Mouse (Mus musculus) adrenal gland, postnatal 10 days (tissue): ENCODE results near the gene Mfap1a. TPM values are rescaled to one million over a fixed set of nuclear protein-coding genes. Genes with fewer than 3 reads are reported as not detected.

Experiments
- microRNA-seq: library from miRNA; unstranded; fragments of <30 nt; microRNA quantifications from one replicate; pipeline ENCODE4 v1.2.0, GENCODE M21; 2021
- total RNA-seq, 2 experiments: library from RNA; stranded (reverse); gene quantifications; 2 replicates each; pipeline ENCODE4 v1.2.3; 2021

Mfap1a gene
- total RNA-seq, 2 experiments from 2014 or later: 24.5 to 25.7 TPM

Small RNA genes within 50 kb of the gene (microRNA-seq; reads per million reads assigned to microRNA genes)
- not detected for gene Gm22953

Other genes with a start within 250 kb of the Mfap1a start
- 10 to 100 TPM; 46.0 to 68.0 TPM for gene Trp53bp1, start 235.3 kb downstream of the Mfap1a start, total RNA-seq
- gene Map1a, start 217.1 kb downstream of the Mfap1a start, total RNA-seq: 10 to 100 TPM in 1 of 2 experiments, 1 to 10 TPM in 1; 8.5 to 13.1 TPM
- 10 to 100 TPM; 40.0 to 51.3 TPM for gene Ppip5k1, start 151.3 kb downstream of the Mfap1a start, total RNA-seq
- 10 to 100 TPM in 1 of 2 experiments, 1 to 10 TPM in 1; 9.0 to 10.9 TPM for gene Ckmt1, start 149.0 kb downstream of the Mfap1a start, total RNA-seq
- not detected for gene Strc, start 119.5 kb downstream of the Mfap1a start, total RNA-seq
- gene Pdia3, start 92.9 kb downstream of the Mfap1a start, total RNA-seq: 100 to 1,000 TPM; 285 to 303 TPM
- 1 to 10 TPM; 2.2 to 4.3 TPM for gene Catsper2, start 92.9 kb downstream of the Mfap1a start, total RNA-seq
- gene Ell3, start 62.4 kb downstream of the Mfap1a start, total RNA-seq: under 1 TPM; 0.18 to 0.66 TPM
- 100 to 1,000 TPM; 346 to 350 TPM for gene Serf2, start 57.5 kb downstream of the Mfap1a start, total RNA-seq
- 10 to 100 TPM; 29.1 to 39.9 TPM for gene Hypk, start 53.4 kb downstream of the Mfap1a start, total RNA-seq
- gene Serinc4, start 49.9 kb downstream of the Mfap1a start, total RNA-seq: under 1 TPM in 1 of 2 experiments, not detected in 1; 0.24 TPM
- 10 to 100 TPM; 24.9 to 26.8 TPM for gene Mfap1b, start 32.6 kb downstream of the Mfap1a start, total RNA-seq
- 10 to 100 TPM in 1 of 2 experiments, 1 to 10 TPM in 1; 6.3 to 10.9 TPM for gene Wdr76, start 58 bp upstream of the Mfap1a start, total RNA-seq